Mouse (Mus musculus) ES-E14 (cell line): ENCODE results near the gene Olfr457. TPM values are rescaled to one million over a fixed set of nuclear protein-coding genes. Genes with fewer than 3 reads are reported as not detected.

Source experiments
- DNase-seq: peaks from one replicate; pipeline ENCODE4 v3.0.0-alpha.2; 2013; ENCODE audit warnings: low read depth, low spot score
- H3K27ac ChIP-seq: 2 replicates; pipeline ENCODE4 v1.5.1; 2012; ENCODE audit warnings: low read depth, mild to moderate bottlenecking, low read length, moderate library complexity, mixed read lengths; ENCODE audit not compliant: poor library complexity, insufficient read depth, severe bottlenecking
- H3K36me3 ChIP-seq: 2 replicates; pipeline ENCODE4 v1.6.1; 2012; ENCODE audit warnings: mild to moderate bottlenecking, low read length, moderate library complexity, mixed read lengths; ENCODE audit not compliant: control insufficient read depth, poor library complexity, insufficient read depth, severe bottlenecking
- H3K4me1 ChIP-seq, 2 experiments: fragments of 150-350 bp in 1 of 2; sonication (generic) in 1 of 2; 2 replicates each; pipeline ENCODE4 v1.6.1; 2012; ENCODE audit warnings: low read length in 2 of 2, mild to moderate bottlenecking in 1 of 2, mixed read lengths in 1 of 2; ENCODE audit not compliant: control insufficient read depth in 2 of 2, insufficient read depth in 2 of 2, poor library complexity in 1 of 2
- H3K4me3 ChIP-seq, 2 experiments: fragments of 150-350 bp in 1 of 2; sonication (generic) in 1 of 2; 2 replicates each; pipeline ENCODE4 v1.5.1; 2012; ENCODE audit warnings: low read length in 2 of 2, low read depth in 1 of 2, mild to moderate bottlenecking in 1 of 2, mixed read lengths in 1 of 2; ENCODE audit not compliant: insufficient read depth in 1 of 2, poor library complexity in 1 of 2, severe bottlenecking in 1 of 2
- H3K9ac ChIP-seq: 2 replicates; pipeline ENCODE4 v1.6.1; 2012; ENCODE audit warnings: low read depth, mild to moderate bottlenecking, low read length, mixed read lengths; ENCODE audit not compliant: poor library complexity, insufficient read depth, severe bottlenecking
- H3K9me3 ChIP-seq: fragments of 150-350 bp; sonication (generic); 2 replicates; pipeline ENCODE4 v1.6.1; 2012; ENCODE audit warnings: low read depth, mild to moderate bottlenecking, low read length; ENCODE audit not compliant: control insufficient read depth, insufficient read depth
- CHD2 ChIP-seq: IDR thresholded peaks from 2 replicates; pipeline ENCODE4 v1.6.1; 2014; ENCODE audit warnings: mild to moderate bottlenecking, low read depth, low read length, inconsistent platforms
- HCFC1 ChIP-seq: IDR thresholded peaks from 2 replicates; pipeline ENCODE4 v1.6.1; 2012; ENCODE audit warnings: low read length, inconsistent platforms, borderline replicate concordance; ENCODE audit not compliant: insufficient read depth
- MAFK ChIP-seq: IDR thresholded peaks from 2 replicates; pipeline ENCODE4 v1.6.1; 2014; ENCODE audit warnings: mild to moderate bottlenecking, low read depth, low read length, inconsistent platforms; ENCODE audit not compliant: insufficient read depth
- ZC3H11A ChIP-seq: IDR thresholded peaks from 2 replicates; pipeline ENCODE4 v1.6.1; 2012; ENCODE audit warnings: low read depth, mild to moderate bottlenecking, inconsistent platforms, low read length, borderline replicate concordance
- ZNF384 ChIP-seq: IDR thresholded peaks from 2 replicates; pipeline ENCODE4 v1.6.1; 2012; ENCODE audit warnings: low read depth, low read length, inconsistent platforms
- in situ Hi-C, 2 experiments: fragments of 600-800 bp; cut with MboI; formaldehyde crosslinking; loops; one replicate each; pipeline ENCODE4 v1.15.1; 2025; ENCODE audit warnings: low sequenced_read_pairs in 2 of 2, inconsistent platforms in 1 of 2; ENCODE audit not compliant: unreplicated experiment in 2 of 2
- total RNA-seq: library from RNA; depleted of rRNA; stranded (reverse); fragments of 300-350 nt; gene quantifications from 2 replicates; pipeline ENCODE4 v1.2.3, GENCODE M21; 2012

The Olfr457 gene
- total RNA-seq, 1 experiment: not detected

- Histone ChIP-seq H3K27ac (no peak overlapping the region), H3K4me3 (no peak overlapping the region), H3K9me3 (no peaks in the 10 kb centered on the region), H3K9ac (no peak overlapping the region), H3K4me1 (no peaks in the 10 kb centered on the region), H3K36me3 (no peaks in the 10 kb centered on the region)
- no peak for DNase-seq
- TF ChIP-seq ZNF384: no peak
- TF ChIP-seq MAFK: no peak
- no peak for TF ChIP-seq HCFC1
- no peak for TF ChIP-seq CHD2
- no peak for TF ChIP-seq ZC3H11A
- in situ Hi-C loops: no loop called here
Observed at GRCm38 (mm10) chr6:42447381-42447780, 28.8 kb downstream of the Olfr457 start.

- Histone ChIP-seq H3K27ac (no peak overlapping the region), H3K4me3 (no peak overlapping the region), H3K9me3 (no peaks in the 10 kb centered on the region), H3K36me3 (no peaks in the 10 kb centered on the region), H3K9ac (no peak overlapping the region), H3K4me1 (no peaks in the 10 kb centered on the region)
- TF ChIP-seq HCFC1: no peak
- DNase-seq: no peak
- in situ Hi-C loops: no loop called here
Observed at GRCm38 (mm10) chr6:42444491-42444890, 31.6 kb downstream of the Olfr457 start.

- no peak for DNase-seq
- H3K4me3 ChIP-seq: no peak overlapping the region
- no peaks in the 10 kb centered on the region for H3K9me3 ChIP-seq
- no peaks in the 10 kb centered on the region for H3K4me1 ChIP-seq
- H3K9ac ChIP-seq: no peak overlapping the region
- TF ChIP-seq ZNF384: no peak
- no peak overlapping the region for H3K27ac ChIP-seq
- in situ Hi-C loops: no loop called here
- no peaks in the 10 kb centered on the region for H3K36me3 ChIP-seq
Observed at GRCm38 (mm10) chr6:42441395-42441794, 34.7 kb downstream of the Olfr457 start.

DNA sequence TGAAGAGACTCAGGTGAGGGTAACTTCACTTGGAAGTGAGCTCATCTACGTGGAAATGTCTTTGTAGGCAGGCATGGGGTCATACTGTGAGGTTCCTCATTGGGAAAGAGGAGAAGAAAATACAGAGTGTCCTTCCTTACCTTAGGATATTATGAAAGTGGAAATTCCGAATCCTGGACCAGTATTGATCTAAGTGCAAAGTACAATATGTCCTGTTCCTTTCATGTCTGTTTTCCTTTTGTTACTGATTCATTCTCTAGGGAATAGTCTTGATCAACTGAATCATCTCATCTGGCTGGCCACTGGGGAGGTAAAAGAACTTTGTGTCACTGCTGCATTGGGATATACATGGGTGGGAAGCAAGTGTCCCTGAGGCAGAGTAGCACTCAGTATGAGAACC, 40.6 kb downstream of the Olfr457 start:
- Histone ChIP-seq H3K27ac (no peak overlapping the region), H3K9ac (no peak overlapping the region), H3K9me3 (no peaks in the 10 kb centered on the region), H3K4me1 (no peaks in the 10 kb centered on the region), H3K36me3 (no peaks in the 10 kb centered on the region), H3K4me3 (no peak overlapping the region)
- DNase-seq: no peak
- in situ Hi-C loops: no loop called here
- no peak for TF ChIP-seq ZC3H11A
- TF ChIP-seq MAFK: no peak
- no peak for TF ChIP-seq CHD2
- no peak for TF ChIP-seq ZNF384
- no peak for TF ChIP-seq HCFC1

DNA sequence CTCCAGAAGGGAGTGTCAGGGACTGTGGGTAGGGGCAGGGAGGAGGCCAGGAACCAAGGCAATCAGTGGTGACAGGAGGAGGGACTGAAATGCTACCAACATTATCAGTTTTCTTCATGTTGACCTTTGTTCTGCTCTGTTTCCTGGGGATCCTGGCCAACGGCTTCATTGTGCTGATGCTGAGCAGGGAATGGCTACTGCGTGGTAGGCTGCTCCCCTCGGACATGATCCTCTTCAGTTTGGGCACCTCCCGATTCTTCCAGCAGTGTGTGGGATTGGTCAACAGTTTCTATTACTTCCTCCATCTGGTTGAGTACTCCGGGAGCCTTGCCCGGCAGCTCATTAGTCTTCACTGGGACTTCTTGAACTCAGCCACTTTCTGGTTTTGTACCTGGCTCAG, 41.7 kb downstream of the Olfr457 start, which contains the start of gene Tas2r126:
TSS of gene Tas2r126 (plus strand) at position 90 of the 400 bp plus-strand sequence.
- Histone ChIP-seq H3K9ac (no peak within 1 kb of the TSS), H3K4me3 (no peak within 1 kb of the TSS), H3K36me3 (no peaks in the 10 kb centered on the region), H3K27ac (no peak within 1 kb of the TSS), H3K4me1 (no peaks in the 10 kb centered on the region), H3K9me3 (no peaks in the 10 kb centered on the region)
- TF ChIP-seq MAFK: no peak
- TF ChIP-seq ZC3H11A: no peak
- TF ChIP-seq CHD2: no peak
- TF ChIP-seq HCFC1: no peak
- no peak for TF ChIP-seq ZNF384
- in situ Hi-C loops: no loop called here
- DNase-seq: no peak
